Mouse (Mus musculus) left cerebral cortex, postnatal 14 days (tissue): ENCODE results near the gene Mesp2. TPM values are rescaled to one million over a fixed set of nuclear protein-coding genes. Genes with fewer than 3 reads are reported as not detected.
"Not testable (repeated sequence)": the region's sequence is repeated elsewhere in the genome, so short reads cannot be mapped to it uniquely, and the experiment has no call there.

Experiments
- DNase-seq, 2 experiments: peaks; one replicate each; pipeline ENCODE4 v3.0.0; 2021 to 2022; ENCODE audit warnings: low spot score in 2 of 2, mixed read lengths in 1 of 2
- intact Hi-C: fragments of 180-260 bp; cut with DNase I; formaldehyde crosslinking; loops from one replicate; pipeline ENCODE4 v1.15.1; 2025
- long read RNA-seq, 2 experiments: library from polyadenylated mRNA; stranded (forward); transcript quantifications; one replicate each; pipeline ENCODE4 v2.0.0; 2021
- total RNA-seq, 2 experiments: library from RNA; stranded (reverse); gene quantifications; 2 replicates each; pipeline ENCODE4 v1.2.3; 2021

The Mesp2 gene
- total RNA-seq = 1 to 10 TPM; 1.3 to 1.8 TPM
- long read RNA-seq, experiment 1, partial matches to known transcripts = 0 of 4 reads
- long read RNA-seq, experiment 1, other reads (novel, unspliced or antisense) = 0 of 4 reads
- long read RNA-seq, experiment 2, partial matches to known transcripts = 0 of 3 reads
- long read RNA-seq, experiment 2, other reads (novel, unspliced or antisense) = 0 of 3 reads

DNA sequence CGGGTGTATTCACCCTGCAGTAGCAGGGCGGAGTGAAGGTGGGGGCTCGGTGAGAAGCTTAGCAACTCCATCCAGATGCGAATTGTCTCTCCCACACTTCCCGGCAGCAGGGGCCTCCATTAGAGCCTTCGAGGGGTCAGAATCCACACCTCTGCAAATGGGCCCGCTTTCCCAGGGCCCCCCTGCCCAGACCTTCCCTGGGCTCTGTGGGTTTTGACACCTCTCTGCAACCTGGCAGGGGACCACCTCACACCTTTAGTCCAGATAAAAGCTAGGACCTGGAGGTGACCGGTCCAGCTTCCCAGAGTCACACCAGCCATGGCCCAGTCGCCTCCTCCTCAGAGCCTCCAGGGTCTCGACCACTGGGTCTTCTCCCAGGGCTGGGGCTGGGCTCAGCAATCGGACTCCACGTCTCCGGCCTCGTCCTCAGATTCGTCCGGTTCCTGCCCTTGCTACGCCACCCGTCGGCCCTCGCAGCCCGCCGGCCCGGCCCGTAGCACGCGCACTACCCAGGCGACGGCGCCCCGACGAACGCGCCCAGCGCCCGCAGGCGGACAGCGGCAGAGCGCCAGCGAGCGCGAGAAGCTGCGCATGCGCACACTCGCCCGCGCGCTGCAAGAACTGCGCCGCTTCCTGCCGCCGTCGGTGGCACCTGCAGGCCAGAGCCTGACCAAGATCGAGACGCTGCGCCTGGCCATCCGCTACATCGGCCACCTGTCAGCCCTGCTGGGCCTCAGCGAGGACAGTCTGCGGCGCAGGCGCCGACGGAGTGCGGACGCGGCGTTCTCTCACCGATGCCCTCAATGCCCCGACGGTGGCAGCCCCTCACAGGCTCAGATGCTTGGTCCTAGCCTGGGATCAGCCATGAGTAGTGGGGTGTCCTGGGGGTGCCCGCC, at the start of gene Mesp2:
Gene Mesp2, plus strand, starts transcription at position 117 of the 896 bp plus-strand sequence.
- intact Hi-C loops = no loop called here
- DNase-seq = peak; percentile 63 to 79

DNA sequence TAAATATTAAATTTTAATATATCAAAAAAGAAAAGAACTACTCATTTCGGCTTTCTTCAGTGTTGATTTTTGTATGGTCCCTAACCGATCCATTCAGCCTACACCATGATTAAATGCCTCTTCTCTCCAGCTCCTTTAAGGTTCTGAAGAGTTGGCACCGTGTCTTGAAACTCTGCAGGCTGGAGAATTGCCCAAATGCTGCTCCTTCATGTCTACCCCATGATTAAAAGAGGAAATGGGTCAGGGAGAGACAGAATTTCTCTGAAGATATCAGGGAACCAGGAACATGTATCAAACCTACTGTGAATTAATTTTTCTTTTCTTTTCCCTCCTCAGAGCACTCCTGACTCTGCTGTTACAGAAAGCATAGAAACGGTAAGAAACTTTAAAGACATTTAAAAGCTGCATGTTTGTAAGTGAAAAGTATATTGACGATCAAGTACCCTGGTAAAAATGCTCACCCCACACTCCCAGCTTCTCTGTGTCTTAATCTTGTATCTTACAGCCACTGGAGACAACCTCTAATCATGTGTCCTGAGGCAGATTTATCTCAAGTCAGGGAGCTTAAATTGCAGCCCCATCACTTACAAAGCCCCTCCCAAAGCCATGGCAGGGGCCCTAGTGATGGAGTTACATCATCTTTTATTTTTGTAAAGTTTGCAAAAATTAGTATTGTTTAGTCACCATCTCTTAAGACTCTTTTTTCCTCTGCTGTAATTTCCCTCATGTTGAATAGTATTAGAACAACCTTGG, 49.2 kb upstream of the Mesp2 start:
- no peak for DNase-seq
- intact Hi-C loops = no loop called here

DNA sequence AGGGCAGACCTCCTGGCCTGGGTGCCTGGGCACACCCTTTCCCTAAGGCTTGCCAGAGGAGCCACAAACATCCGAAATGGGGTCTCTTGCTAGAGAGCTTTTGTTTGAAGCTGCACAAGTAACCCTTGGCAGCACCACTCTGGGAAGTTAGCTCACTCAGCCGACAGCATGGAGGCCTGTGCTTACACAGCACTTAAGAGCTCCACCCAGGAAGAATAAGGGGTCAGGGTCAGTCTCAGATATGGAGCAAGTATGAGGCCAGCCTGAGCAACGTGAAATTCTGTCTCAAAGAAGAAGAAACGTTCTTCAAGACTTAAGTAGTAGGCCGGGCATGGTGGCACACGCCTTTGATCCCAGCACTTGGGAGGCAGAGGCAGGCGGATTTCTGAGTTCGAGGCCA, 48.4 kb upstream of the Mesp2 start:
- no peak for DNase-seq
- intact Hi-C loops = no loop called here

DNA sequence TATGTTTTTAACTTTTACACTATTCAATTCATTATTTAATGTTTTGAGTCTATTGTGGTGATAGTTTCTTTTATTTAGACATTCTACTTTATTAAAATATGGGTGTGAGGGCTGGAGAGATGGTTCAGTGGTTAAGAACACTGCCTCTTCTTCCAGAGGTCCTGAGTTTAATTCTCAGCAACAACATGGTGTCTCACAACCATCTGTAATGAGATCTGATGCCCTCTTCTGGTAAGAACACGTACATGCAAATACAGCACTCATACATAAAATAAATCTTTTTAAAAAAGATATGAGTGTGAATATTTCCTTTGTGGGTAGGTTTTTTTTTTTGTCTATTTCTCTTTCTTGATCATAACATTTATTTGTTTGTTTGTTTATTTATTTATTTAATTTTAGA, 44.5 kb upstream of the Mesp2 start:
- intact Hi-C loops = no loop called here

DNA sequence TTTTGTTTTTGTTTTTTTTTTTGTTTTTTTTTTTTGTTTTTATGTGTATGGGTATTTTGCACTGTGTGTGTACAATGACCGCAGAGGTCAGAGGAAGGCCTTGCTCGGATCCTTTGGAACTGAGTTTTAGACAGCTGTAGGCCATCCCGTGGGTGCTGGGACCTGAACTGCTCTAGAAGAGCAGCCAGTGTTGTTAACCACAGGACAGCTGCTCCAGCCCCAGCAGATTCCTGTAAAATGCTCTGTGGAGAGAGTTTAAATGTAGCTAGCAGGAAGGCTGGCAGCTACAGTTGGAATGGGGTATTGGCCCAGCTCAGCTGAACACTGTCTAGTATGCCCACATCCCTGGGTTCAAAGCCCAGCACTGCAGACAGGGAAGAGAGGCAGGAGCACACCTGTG, 40.9 kb upstream of the Mesp2 start:
- intact Hi-C loops = no loop called here

More for the DNA sequence above, 44.5 kb upstream of the Mesp2 start:
- no peak for DNase-seq

DNA sequence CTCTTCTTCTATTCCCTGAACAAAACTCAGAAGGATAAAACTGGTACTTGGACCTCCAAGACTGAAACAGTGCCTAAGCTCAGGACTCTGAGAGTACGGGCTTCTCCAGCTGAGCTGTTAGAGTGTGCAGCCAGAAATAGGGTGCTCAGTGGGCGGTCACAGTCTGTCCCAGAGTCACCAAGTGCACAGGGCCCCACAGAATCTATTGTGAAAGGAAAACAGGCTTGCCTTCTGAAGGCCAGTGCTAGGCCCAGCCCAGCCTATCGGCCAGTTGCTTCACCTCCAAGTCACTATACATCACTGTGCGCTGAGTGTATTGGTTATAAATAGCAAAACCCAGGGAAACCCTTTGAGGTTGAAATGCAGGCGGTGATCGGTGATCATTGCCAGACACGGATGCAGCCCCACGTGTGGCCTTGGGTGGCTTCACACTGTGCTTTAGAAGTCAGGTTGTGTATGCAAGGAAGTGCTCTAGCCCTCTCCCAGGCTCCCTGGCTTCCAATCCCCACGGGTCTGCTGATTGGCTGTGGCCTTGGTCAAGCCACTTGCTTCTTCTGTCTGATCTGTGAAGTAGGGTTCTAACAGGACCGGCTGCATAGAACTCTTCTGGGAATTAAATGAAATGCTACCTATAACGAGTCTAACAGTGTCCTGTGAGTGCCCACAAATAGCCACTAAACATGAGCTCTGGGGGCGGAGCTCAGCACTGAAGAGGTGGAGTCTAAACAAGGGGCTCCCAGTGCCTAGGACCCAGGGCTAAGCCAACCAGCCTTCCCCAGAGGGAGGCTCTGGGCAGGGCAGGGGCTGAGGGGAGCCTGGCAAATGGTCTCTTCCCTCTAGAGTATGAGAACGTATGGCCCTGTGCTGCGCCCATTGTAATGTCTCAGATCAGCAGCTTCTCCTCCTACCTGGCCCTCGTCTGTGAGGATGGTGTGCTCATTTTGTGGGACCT, 38.7 kb upstream of the Mesp2 start:
- intact Hi-C loops = no loop called here
- DNase-seq = peak; percentile 23 to 41

More for the DNA sequence above, 40.9 kb upstream of the Mesp2 start:
- no peak for DNase-seq

DNA sequence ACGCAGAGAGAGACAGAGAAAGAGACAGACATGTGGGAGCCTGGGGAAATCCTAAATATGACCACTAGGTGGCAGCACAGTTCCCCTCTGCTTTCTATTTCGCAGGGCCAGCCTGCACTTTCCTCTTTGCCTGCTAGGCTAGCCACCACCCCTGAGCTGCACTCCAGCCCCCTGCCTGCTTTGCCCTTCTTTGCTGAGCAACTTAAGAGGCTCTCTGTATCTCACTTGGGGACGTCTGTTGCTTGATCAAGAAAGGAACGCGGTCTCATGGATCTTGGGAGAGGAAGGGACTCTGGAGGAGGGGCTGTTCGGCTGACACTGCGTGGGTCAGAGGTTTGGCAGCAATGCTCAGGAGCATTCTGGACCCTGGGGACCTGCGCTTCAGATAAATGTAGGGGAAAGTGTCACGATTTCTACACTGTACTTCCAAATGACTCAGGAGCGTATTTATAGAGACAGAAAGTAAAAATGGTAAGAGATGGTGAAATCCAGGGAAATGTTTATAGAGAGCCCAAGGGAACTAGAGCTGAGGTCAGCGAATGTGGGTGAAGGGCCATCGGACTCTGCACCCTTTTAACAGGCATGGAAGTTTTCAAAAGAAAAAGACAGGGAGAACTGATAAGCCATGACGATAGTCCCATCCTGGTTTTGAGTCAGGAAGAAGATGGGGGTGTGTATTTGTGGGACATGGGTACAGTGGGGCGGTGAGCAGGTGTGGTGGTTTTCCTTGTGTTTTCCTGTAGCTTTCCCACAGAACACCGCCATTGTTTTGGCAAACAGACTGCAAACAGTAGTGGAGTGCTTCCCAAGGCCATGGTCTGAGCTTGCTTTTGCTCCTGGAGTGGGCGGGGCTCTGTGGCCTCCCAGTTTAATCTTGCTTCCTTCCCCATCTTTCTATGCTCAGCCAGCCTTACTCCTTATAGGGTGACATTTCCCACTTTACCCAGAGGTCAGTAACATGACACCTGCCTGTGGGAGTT, 29.6 kb upstream of the Mesp2 start:
- DNase-seq = peak; percentile 74 to 80
- intact Hi-C loops = loop anchor here (10.0 kb wide), 1 partner anchor 166 kb away; the partner anchor contains the start of gene Rhcg

DNA sequence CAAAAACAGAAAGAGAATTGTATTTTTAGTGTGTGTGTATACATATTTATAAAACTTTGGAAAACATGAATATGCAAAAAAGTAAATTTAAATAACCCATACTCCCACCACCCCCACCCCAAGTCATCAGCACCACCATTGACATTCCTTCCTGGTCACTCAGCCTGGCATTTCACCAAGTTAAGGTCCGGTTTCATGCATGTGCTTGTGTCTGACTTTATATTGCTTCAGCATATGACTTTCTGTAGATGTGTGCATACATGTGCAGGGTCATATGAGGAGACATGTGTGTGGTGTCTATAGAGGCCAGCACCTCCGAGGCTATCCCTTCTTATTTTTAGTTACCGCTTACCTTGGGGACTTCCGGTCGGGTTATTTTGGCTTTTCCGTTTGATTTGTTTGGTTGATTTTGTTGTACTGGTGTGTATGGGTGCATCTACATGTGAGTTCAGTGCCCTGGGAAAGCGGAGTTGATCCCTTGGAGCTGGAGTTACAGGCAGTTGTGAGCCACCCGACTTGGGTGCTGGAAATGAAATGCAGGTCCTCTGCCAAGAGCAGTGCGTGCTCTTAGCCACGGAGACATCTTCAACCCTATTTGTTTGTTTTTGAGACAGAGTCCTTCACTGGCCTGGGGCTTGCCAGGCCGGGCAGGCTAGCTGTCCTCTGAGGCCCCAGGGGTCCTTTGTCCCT, 28.6 kb upstream of the Mesp2 start:
- intact Hi-C loops = loop anchor here (10.0 kb wide), 1 partner anchor 167 kb away; the partner anchor contains the start of gene Rhcg
- DNase-seq = no peak

DNA sequence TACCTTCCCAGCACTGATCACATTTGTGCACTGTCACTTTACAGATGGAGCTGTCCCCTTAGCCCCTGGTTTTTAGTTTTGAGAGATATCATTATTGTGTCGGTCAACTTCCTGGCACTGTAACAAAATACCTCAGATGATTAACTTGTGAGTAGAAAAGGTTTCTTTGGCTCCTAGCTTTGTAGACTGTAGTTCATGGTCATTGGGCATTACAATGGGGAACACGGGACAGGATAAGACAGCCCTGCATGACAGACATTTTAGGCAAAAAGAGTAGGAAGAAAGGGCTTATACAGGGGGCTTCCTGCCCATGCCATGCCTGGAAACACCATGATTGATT, 28.0 kb upstream of the Mesp2 start:
- intact Hi-C loops = loop anchor here (10.0 kb wide), 1 partner anchor 168 kb away; the partner anchor contains the start of gene Rhcg
- DNase-seq = no peak

DNA sequence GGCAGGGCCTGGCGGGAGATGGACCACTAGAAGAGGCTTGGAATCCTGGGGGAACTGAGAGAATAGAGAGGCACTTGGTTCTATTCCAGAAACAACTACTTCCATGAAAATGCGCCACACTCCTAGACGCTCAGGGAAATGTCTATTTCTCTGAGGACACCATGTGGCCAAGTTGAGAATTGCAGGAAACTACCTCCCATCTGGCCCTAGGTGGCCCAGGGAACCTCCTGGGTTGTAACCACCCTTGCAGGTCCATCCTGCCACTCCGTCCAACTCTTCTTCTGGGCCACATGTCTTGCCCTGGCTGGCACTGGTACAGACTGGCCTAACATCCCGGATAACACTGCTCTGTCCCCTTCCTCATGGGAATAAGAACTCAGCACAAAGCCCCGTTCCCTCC, 24.2 kb upstream of the Mesp2 start:
- peak; percentile 69 to 81 for DNase-seq
- intact Hi-C loops = loop anchor here (10.0 kb wide), 1 partner anchor 171 kb away; the partner anchor contains the start of gene Rhcg

DNA sequence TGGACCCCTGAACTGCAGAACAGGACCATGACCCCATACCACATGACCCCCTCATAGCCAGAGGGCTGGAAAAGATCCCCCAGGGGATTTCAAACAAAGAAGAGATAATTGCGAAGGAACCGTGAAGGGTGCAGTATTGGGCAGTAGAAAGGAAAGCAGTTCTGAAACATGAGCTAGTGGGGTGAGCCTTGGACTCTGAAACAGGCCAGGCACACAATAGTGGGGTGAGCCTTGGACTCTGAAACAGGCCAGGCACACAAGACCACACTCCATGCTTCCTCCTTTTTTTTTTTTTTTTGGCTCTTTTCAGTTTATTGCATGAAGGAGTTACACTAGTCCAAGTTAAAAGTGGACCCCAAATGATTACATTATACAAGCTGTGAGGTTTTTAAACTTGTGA, 20.7 kb upstream of the Mesp2 start:
- DNase-seq = not testable (repeated sequence)
- intact Hi-C loops = loop anchor here (10.0 kb wide), 1 partner anchor 175 kb away; the partner anchor contains the start of gene Rhcg

DNA sequence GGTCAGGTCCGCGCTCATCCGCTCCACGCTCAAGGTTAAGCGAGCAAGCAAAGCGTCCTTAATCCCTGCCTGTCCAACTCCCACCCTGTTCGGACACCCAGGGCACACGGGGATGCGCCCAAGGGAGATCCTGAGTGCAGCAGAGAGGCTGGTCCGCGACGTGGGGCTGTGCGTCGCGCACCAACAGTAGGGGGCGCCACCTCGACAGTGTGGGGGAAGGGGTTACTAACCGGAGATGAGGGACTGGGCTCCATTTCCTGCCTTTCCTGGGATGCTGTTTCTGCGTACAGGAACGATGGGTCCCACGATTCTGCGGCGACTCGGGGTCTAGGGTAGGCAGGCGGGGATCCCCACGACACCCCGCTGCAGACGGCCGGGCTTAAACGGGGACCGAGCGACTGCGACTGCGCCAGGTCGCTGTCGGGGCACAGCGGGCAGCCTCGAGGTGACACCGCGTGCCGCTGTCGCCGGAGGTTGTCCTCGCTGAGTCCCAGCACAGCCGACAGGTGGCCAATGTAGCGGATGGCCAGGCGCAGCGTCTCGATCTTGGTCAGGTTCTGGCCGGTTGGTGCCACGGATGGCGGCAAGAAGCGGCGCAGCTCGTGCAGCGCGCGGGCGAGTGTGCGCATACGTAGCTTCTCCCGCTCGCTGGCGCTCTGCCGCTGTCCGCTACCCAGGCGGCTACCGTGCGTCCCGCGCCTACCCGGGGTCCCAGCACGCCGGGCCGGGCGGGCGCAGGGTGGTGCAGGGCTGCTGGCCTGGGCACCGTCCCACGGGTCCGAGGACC, 17.7 kb upstream of the Mesp2 start:
- intact Hi-C loops = no loop called here
- DNase-seq = peak; percentile 26 to 39

DNA sequence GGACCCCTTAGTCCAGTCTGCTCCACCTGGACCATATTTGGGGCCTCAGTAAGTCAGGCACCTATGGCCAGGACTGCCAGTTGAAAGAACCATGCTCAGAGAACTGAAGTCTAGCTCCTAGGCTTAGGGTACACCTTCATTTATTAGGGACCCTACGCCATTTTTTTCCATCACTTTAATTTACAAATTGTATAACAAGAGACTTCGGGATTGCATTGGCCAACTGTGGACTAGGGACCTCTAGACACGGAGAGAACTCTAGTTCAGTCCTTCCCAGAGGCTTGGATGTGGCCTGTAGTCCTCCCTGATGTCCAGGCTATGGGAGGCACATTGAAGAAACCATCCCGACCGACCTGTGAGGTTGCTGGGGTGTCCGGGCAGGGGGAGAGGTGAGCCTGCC, 16.8 kb upstream of the Mesp2 start, which contains the start of gene Mesp1:
Gene Mesp1, minus strand, starts transcription at position 101 of the 400 bp plus-strand sequence.
- no peak for DNase-seq
- intact Hi-C loops = no loop called here

DNA sequence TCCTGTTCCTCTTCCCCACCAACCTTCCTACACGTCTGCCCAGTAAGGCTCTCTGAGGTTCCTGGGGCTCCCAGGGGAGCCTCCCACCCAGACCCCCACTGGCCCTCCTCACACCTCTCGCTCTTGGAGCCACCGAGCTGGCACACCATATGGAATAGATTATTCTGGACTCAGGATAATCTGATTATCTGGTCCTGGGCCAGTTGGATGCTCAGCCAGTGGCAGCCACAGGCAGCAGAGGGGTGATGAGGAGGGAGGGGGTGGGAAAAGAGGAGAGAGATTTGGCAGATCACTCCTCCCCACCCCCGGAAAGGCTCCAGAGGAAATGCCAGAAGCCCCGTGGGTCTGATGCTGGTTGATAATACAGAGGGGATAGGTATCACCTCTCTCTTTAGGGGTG, 11.9 kb upstream of the Mesp2 start:
- intact Hi-C loops = loop anchor here (2.0 kb wide), 1 partner anchor 116 kb away; no protein-coding TSS in a partner anchor

DNA sequence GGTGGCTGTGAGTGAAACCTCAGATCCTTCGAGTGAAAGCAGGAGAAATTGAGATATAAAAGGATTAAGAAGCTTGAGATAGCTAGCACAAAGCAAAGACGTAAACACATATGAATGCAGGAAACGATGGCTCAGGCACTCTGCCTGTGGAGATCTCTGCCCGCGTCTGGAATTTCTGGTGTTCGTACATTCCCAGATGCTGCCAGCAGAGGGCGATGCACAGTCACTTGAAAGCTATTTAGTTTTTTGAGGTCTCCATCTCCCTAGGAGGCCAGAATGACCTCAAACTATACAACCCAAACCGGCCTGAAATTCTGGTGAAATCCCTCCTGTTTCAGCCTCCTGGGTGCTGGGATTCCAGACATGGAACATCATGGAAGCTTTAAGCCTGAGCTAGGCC, 11.5 kb upstream of the Mesp2 start:
- intact Hi-C loops = loop anchor here (2.0 kb wide), 1 partner anchor 116 kb away; no protein-coding TSS in a partner anchor
- peak; percentile 85 to 89 for DNase-seq

More for the DNA sequence above, 11.9 kb upstream of the Mesp2 start:
- DNase-seq = no peak

DNA sequence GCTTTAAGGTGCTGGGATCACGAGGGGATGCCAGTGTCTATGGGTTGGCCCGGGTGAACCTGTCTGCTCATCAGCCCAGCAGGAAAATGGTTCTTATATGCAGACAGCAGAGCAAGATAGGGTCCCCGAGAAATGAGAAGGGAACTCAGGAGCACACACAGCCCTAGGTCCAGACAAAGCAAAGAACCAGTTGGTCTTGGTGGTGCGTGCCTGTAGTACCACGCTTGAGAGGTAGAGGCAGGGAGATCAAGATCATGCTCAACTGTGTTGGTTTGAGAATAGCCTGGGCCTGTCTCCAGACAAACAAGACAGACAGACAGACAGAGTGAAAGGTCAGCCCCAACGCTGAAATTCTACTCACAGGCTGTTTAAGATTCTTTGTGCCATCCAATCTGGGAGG, 11.0 kb upstream of the Mesp2 start:
- intact Hi-C loops = loop anchor here (2.0 kb wide), 1 partner anchor 115 kb away; no protein-coding TSS in a partner anchor
- DNase-seq = no peak
